Mouse (Mus musculus) mature B cell (primary cell): ENCODE results near the gene Nub1.

Experiments
- in situ Hi-C: fragments of 300-500 bp; cut with MboI; formaldehyde crosslinking; loops from 2 replicates; pipeline ENCODE4 v1.14.3; 2019

Nub1 gene

DNA sequence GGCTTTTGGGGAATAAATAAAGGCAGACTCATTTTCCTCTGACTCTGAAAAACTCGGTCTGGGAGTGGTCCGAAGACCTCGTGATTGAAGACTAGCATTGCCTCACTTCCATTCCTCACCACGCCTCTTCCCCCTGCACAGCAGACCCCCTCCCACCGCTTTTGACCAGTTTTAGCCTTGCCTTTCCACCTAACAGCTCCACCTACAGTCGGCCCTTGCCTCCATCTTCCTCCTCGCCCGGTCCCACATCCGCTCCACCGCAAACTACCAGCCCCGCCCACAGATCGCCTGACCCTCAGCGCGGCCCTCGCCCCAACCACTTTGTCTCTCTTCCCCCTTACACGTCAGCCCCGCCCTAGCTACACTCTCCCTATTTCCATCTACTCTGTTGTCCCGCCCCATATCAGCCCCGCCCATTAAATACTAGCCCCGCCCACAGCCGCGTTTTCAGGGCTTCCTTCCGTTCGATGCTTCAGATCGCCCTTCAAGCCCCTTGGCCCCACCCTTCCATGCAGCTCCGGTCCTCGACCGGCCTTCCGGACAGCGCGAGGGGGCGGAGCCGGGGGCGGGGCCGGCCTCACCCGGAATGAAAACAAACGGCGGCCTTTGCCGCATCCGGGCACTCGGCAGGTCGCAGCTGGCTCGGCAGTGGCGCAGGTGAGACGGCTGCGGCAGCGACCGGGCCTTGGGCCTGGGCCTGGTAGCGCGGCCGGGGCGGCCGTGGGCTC is at the start of gene Nub1:
TSS of gene Nub1 (plus strand) at position 167 of the 728 bp plus-strand sequence.
- in situ Hi-C loops = loop anchor here (10.0 kb wide), 1 partner anchor 69 kb away; the partner anchor contains the start of gene Crygn

DNA sequence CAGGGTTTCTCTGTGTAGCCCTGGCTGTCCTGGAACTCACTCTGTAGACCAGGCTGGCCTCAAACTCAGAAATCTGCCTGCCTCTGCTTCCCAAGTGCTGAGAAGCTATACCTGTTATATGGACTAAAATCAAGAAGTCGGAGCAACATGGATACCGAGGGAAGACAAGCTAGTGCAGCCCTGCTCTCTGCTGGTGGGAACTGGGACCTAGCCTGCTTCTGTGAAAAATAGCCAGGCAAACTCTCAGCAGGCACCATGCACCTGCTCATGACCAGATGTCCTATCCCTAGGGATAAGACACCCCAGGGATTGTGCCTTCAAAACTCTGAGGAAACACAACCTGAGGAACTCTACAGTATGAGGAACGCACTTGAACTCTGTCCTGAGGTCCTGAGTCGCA is 48.3 kb upstream of the Nub1 start:
- in situ Hi-C loops = no loop called here

DNA sequence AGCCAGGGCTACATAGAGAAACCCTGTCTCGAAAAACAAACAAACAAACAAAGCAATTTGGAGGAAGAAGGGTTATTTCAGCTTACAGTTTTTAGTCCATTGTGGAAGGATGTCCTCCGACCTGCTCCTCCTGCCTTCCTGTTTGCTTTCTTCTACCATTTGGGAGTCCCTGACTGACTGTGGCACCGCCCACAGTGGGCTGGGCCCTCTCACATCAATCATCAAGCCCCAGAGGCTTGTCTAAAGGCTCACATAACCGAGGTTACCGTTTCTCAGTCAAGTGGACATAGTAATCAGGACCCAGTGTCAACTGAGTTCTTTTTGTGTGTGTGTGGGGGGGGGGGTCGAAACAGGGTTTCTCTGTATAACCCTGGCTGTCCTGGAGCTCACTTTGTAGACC is 47.2 kb upstream of the Nub1 start:
- in situ Hi-C loops = no loop called here

DNA sequence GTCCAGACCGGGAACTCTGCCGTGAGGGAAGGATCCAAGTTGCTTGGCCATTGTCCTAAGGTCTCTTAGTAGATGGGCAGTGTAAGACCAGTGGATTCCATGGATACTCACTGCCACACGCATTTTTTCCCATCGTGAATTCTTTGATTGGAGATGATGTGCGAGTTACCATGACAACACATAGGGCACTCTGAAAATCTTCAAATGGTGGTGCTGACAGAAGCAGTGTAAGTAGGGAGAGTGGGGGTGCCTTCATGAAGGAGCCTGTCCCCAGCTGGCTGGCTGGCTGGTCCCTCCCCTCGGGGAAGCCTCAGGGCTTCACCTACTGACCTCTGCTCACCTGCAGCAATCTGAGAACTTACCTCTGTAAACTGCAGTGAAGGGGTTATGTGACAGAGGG is 46.3 kb upstream of the Nub1 start:
- in situ Hi-C loops = no loop called here

DNA sequence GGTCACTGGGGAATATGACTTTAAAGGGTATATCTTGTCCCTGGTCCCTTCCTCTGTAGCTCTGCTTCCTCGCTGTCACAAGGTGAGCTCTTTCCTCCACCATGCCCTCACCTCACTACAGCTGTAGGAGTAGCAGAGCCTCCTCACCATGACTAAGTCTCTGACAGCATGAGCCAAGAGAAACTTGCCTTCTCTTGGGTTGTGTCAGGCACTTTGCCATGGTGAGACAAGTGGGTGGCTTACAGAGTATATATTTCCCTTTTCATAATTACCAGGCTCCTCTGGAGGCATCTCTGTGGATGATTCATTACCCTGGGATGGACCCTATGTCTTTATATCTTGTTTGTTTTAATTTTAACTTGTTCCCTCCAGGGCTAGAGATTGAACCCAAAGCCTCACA is 39.9 kb upstream of the Nub1 start:
- in situ Hi-C loops = no loop called here

DNA sequence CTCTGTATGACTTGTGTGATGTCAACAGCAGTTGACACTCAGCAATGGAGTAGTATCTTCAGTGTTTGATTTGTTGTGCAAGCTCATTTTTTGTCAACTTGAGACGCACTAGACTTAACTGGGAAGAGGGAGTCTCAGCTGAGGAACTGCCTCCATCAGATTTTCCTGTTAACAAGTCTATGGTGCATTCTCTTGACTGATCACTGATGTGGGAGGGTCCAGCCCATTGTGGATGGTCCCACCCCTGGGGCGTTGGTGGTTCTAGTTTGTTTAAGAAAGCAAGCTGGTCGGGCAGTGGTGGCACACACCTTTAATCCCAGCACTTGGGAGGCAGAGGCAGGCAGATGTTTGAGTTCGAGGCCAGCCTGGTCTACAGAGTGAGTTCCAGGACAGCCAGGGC is 36.1 kb upstream of the Nub1 start:
- in situ Hi-C loops = no loop called here

DNA sequence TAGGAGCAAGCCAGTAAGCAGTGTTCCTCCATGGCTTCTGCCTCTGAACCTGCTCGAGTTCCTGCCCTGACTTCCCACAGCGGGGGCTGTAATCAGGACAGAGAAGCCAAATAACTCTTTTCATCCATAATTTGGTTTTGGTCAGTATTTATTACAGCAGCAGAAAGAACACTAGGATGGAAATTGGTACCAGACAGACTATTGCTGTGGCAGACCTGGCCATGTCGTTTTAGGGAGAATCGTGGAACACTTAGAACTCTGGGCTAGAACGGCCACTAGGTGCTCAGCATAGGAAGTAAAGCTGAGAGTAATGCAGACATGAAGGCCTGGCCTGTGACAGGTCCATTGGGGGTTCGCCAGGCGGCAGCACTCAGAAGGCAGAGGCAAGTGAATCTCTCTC is 35.6 kb upstream of the Nub1 start:
- in situ Hi-C loops = loop anchor here (25.0 kb wide), 1 partner anchor 363 kb away; no protein-coding TSS in a partner anchor

DNA sequence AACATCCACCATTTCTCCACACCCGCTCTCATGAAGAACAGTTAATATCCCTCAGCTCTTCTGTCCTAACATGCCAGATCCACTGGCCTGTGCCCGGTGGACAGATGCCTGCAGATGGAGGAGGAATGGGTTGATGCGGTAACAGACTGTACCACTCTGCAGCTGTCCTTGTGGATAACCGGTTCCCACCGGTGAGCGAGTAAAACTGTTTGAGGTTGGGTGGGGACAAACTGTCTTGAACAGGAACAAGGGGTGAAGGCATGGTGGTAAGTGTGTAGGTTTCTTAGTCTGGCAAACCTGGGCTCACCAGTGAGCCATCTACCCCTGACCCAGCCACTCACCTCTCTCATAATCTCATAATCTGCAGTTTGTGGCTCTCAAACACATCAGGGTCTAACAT is 34.0 kb upstream of the Nub1 start:
- in situ Hi-C loops = loop anchor here (25.0 kb wide), 1 partner anchor 361 kb away; no protein-coding TSS in a partner anchor

DNA sequence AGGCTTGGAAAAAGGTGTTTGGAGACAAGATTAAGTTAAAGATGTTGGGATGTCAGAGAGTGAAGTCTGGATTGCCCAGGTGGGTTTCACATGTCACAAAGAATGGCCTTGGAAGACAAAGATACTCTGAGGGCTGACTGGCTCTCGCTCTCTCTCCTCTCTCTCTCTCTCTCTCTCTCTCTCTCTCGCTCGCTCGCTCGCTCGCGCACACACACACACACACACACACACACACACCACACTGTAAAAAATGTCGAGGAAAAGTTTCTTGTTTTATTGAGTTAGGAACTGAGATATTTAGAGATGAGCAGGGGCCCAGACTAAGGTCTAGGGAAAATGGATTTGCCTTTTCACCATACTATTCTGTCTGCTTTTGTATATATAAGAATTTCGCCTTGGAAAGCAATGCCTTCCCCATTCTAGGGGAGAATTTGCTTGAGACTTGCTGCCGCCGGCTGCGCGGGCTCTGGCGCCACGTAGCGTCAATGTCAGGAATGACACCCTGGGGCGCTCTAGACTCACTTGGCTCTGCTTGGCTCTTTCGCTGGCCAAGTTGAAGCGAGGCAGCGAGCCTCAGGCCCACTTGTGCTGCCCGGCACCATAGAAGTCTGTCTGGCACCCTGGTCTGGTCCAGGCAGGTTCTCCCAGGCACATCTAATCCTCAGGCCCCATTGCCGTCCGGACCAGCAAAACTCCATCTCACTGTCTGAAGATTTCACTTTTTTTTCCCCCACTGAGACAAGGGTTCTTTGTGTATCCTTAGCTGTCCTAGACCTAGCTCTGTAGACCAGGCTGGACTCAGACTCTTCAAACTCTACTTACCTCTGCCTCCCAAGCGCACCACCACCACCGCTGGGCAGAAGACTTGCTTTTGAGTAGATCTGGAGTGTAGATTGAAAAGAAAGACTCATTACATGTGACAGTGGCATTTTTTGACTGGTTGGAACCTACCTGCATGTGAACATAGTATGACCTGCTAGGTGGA is 33.3 kb upstream of the Nub1 start:
- in situ Hi-C loops = loop anchor here (25.0 kb wide), 1 partner anchor 360 kb away; no protein-coding TSS in a partner anchor

DNA sequence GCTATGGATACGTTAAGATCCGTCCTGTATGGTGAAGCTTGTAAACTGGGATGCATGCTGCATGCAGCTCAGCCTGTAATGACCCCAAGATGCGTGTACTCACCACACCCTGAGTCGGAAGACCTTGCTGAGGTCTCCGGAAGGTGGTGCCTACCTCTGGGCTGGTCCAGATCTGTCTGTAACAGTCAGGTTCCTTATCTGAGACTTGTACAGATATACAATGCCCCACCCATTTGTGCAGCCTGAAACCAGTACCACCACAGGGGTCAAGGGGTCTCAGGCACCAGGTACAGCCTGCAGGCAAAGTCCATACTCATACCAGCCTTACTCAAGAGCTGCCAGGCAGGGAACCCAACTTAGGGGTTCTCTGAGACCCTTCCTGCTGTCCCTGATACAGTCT is 32.6 kb upstream of the Nub1 start:
- in situ Hi-C loops = loop anchor here (25.0 kb wide), 1 partner anchor 360 kb away; no protein-coding TSS in a partner anchor

DNA sequence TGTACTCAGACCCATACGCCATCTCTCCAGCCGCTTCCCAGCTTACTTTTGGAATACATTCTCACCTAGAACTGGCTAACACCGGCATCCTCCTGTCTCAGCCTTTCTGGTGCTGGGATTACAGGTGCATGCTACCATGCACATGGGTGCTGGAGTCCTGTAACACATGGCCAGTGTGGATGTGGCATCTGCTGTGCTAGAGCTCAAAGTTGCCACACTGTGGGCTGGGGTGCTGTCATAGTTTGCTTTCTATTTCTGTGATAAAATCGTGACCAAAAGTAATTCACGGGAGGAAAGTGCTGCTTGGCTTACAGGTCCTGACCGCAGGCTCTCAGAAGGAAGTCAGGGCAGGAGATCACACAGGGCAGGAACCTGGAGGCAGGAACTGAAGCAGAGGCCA is 30.8 kb upstream of the Nub1 start:
- in situ Hi-C loops = loop anchor here (25.0 kb wide), 1 partner anchor 358 kb away; no protein-coding TSS in a partner anchor

DNA sequence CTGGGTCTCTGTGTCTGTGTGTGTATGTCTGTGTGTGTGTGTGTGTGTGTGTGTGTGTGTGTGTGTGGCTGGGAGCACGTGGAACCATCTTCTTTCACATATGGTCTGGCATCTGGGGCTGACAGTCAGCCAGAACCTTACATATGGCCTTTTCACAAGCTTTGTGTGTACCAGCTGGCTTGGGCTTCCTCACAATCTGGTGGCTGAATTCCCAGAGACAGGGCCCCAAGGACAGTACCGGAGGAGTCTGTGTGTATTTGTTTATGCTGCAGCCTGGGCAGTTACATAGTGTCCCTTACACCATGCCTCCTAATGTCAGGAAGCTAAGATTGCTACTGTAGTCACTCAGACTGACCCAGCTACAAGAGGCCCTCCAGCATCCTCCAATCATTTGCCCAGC is 28.2 kb upstream of the Nub1 start:
- in situ Hi-C loops = loop anchor here (25.0 kb wide), 1 partner anchor 355 kb away; no protein-coding TSS in a partner anchor

DNA sequence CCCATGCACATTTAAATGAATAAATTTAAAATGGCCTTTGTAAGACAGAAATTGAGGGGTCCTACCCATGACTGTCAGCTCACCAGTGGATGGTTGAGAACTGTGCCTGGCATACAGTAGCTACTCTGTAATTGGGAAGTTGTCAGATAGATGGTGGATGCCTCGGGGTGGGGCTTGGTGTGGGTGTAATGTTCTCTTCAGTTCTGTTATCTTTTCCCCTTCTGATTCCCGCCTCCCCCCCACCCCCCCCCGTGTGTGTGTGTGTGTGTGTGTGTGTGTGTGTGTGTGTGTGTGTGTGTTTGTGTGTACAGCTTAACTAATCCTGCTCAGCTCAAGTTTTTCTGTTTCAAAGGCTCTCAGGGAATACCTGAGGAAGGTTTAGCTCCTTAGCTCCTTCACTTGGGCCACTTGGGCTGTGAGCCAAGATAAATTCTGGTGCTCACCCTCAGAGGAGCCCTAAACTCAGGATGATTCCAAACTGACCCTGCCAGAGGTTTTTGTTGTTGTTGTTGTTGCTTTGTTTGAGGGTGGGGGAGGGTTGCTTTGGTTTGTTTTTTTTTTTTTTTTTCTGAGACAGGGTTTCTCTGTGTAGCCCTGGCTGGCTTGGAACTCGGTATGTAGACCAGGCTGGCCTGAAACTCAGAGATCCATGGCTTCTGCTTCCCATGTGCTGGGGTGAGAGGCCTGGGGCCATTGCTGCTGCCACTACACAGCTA is 25.5 kb upstream of the Nub1 start:
- in situ Hi-C loops = loop anchor here (25.0 kb wide), 1 partner anchor 352 kb away; no protein-coding TSS in a partner anchor

DNA sequence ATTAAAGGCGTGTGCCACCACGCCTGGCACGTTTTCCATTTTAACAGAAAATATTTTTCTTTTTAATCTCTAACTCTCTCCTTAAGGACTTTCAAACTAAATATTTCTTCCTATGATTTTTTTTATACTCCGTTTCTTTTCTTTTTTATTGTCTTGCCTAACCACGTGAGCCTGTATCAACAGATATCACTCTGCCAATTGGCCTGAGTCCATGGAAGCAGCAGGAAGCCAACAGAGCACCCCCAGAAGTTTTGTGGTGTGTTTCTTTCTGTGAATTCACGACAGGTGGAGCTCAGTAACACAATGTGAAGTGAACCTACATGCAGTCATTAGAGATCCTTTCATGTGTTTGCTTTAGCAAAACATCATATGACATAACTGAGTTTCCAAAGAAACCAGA is 23.9 kb upstream of the Nub1 start:
- in situ Hi-C loops = loop anchor here (25.0 kb wide), 1 partner anchor 351 kb away; no protein-coding TSS in a partner anchor

DNA sequence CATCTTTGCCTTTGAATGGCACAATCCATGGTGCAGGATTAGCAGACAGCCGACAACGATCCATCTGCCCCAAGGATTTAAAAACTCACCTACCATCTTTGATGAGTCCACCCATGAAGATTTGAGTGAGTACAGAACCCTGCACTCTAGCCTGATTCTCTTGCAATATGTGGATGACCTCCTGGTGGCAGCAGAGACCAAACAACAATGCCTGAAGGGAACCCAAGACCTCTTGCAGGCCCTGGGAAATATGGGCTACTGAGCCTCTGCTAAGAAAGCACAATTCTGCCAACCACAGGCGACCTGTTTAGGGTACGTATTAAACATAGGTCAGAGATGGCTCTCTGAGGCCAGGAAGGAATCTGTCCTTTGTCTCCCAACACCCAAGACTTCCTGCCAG is 11.1 kb upstream of the Nub1 start:
- in situ Hi-C loops = loop anchor here (25.0 kb wide), 1 partner anchor 338 kb away; no protein-coding TSS in a partner anchor

DNA sequence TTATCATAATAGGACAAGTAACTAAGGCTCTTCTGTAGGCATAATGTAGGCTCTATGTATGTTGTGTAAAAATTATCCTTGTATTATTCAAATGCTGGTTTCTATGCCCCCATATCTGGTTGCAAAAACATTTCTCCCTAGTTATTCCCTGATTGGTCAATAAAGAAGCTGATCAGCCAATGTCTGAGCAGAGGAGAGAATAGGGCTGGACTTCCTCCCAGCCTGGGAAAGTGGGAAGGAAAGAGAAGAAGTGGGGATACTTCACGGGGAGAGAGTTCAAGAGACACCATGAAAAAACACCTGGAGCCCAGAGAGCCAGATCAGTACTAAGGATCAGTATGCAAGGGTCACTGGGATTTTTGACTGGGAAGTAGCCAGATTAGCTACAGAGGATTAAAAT is 3.9 kb upstream of the Nub1 start:
- in situ Hi-C loops = loop anchor here (10.0 kb wide), 1 partner anchor 73 kb away; the partner anchor contains the start of gene Crygn

DNA sequence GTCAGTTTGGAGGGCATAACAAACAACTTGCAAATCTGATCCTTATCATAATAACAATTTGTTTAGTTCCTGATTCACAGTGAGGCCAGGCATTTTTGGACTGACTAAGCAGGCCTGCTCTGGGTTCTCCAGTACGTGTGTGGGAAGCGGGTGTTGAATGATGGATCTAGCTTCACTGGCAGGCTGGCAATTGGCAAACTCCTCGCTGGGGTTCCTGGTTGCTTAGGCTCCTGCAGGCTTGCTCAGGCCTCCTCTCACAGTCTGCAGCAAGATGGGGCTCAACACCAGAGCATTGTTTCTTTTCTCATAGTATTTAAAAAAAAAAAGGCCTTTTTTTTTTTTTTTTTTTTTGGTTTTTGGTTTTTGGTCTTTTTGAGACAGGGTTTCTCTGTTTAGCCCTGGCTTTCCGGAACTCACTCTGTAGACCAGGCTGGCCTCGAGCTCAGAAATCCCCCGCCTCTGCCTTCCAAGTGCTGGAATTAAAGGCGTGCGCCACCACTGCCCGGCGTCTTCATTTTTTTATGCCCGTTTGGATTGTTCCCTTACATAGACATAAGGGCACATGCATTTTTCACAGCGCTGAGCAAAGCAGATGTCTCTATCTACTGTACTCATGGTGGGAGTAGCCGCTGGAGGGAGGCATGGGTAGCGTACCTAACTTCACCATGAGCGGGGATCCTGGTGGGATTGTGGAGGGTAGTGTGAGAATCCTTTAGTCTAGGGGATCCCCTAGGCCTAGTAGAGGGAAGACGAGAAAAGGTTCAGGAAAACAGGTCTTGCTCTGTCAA is 560 bp upstream of the Nub1 start:
- in situ Hi-C loops = loop anchor here (10.0 kb wide), 1 partner anchor 70 kb away; the partner anchor contains the start of gene Crygn

DNA sequence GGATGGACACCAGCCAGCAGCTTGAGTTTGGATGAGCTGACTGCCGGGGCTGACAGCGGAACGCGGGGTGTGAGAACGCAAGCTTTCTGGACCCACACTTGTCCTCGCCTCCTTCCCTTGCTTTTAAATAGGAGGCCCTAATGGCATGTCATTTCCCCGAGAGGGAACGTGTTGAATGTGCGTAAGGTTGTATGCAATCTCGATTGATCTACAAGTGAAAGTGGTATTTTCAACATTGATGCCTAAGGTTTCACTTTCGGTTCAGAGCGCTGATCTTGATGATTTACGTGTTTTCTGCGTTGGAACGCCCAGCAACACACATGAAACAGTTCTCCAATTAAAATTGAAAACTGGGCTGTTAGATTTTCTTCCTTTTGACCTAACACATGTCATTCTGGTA is 844 bp downstream of the Nub1 start:
- in situ Hi-C loops = loop anchor here (10.0 kb wide), 1 partner anchor 69 kb away; the partner anchor contains the start of gene Crygn

DNA sequence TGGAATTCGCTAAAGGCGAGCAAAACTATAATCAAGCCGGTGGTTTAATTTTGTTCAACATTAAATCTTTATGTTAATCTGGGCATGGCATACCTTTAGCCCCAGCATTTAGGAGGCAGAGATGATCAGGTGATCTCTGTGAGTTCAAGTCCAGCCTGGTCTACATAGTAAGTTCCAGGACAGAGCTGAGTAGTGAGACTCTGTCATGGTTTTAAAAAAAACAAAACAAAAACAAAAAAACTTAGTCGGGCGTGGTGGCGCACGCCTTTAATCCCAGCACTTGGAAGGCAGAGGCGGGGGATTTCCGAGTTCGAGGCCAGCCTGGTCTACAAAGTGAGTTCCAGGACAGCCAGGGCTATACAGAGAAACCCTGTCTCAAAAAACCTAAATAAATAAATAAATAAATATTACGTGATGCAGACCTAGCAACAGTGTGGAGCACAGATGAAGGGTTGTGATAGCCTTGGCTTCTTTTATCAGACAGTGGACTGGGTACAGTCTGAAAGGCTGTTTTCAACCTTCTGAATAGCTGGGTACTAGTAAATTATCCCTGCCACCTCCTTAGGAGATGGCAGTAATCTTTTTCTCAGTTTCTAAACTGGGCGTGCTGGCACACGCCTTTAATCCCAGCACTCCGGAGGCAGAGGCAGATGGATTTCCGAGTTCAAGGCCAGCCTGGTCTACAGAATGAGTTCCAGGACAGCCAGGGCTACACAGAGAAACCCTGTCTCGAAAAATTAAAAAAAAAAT is 1.5 kb downstream of the Nub1 start:
- in situ Hi-C loops = loop anchor here (10.0 kb wide), 1 partner anchor 68 kb away; the partner anchor contains the start of gene Crygn

DNA sequence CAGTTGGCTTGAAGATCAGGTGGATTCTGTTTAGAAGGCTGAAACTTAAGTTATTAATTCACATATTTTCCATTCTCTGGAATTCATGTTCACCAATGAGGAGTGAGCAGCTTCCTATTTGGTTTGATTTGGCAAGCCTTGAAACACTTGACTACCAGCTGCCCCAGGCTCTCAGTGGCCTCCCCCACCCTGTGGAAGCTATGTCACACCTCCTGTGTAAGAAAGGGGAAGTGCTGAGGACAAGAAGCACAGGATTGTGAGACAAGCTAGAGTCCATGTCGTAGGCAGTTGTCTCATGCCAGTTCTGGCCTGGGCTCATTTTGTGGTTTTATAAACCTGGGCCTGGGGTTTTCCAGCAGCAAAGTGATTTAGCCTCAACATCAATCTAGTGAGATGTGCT is 2.4 kb downstream of the Nub1 start:
- in situ Hi-C loops = loop anchor here (10.0 kb wide), 1 partner anchor 67 kb away; the partner anchor contains the start of gene Crygn
